Mouse (Mus musculus) MEL (cell line): ENCODE data around the gene Wap.

Experiments
- NRF1 ChIP-seq: IDR thresholded peaks from 2 replicates; pipeline ENCODE4 v1.6.1; 2014; ENCODE audit warnings: low read depth, mild to moderate bottlenecking, inconsistent platforms, low read length, improper control_type of control experiment, moderate library complexity; ENCODE audit not compliant: poor library complexity, insufficient read depth, severe bottlenecking
- POLR2A ChIP-seq, 2 experiments: IDR thresholded peaks; 2 replicates each; pipeline ENCODE4 v1.6.1; 2011 to 2012; ENCODE audit warnings: low read length in 2 of 2, mild to moderate bottlenecking in 2 of 2, control low read depth in 1 of 2, improper control_type of control experiment in 1 of 2, low read depth in 1 of 2, moderate library complexity in 1 of 2; ENCODE audit not compliant: control insufficient read depth in 1 of 2, insufficient read depth in 1 of 2, poor library complexity in 1 of 2
- SMC3 ChIP-seq: IDR thresholded peaks from 2 replicates; pipeline ENCODE4 v1.6.1; 2011; ENCODE audit warnings: low read depth, low read length, improper control_type of control experiment
- TAL1 ChIP-seq: IDR thresholded peaks from 2 replicates; pipeline ENCODE4 v1.6.1; 2012; ENCODE audit warnings: mild to moderate bottlenecking, inconsistent platforms, low read length, moderate library complexity, mixed read lengths

GRCm38 (mm10) chr11:6593406-6593805, 45.0 kb downstream of the Wap start:
- TF ChIP-seq POLR2A (IDR thresholded peaks at IDR 0.05; ENCODE audit: control insufficient read depth in 1 of 2, insufficient read depth in 1 of 2, low read depth in 1 of 2, low read length in 2 of 2, poor library complexity in 1 of 2) = no peak
- no peak for TF ChIP-seq NRF1
- TF ChIP-seq SMC3 = no peak
- TF ChIP-seq TAL1 = no peak
